Mouse (Mus musculus) stomach, embryonic 15.5 days (tissue): ENCODE results near the gene Rbms1. TPM values are rescaled to one million over a fixed set of nuclear protein-coding genes. Genes with fewer than 3 reads are reported as not detected.

Source experiments
- ATAC-seq: fragments of 200-750 bp; cut with Nextera tagmentation; 2 replicates; pipeline ENCODE4 v1.8.0; 2017; ENCODE audit warnings: low read depth, moderate number of reproducible peaks, moderate TSS enrichment; ENCODE audit not compliant: insufficient read depth, low FRiP score
- H3K27ac ChIP-seq: fragments of 300-500 bp; sonication (generic); 2 replicates; pipeline ENCODE4 v1.5.1; 2015; ENCODE audit warnings: mild to moderate bottlenecking, inconsistent platforms
- H3K27me3 ChIP-seq: fragments of 300-500 bp; sonication (generic); replicated peaks from 2 replicates; pipeline ENCODE4 v1.6.1; 2015; ENCODE audit warnings: inconsistent platforms
- H3K36me3 ChIP-seq: fragments of 300-500 bp; sonication (generic); 2 replicates; pipeline ENCODE4 v1.6.1; 2015; ENCODE audit warnings: inconsistent platforms
- H3K4me1 ChIP-seq: fragments of 300-500 bp; sonication (generic); 2 replicates; pipeline ENCODE4 v1.6.1; 2015; ENCODE audit warnings: inconsistent platforms
- H3K4me2 ChIP-seq: fragments of 300-500 bp; sonication (generic); 2 replicates; pipeline ENCODE4 v1.6.1; 2015; ENCODE audit warnings: mild to moderate bottlenecking, inconsistent platforms
- H3K4me3 ChIP-seq: fragments of 300-500 bp; sonication (generic); replicated peaks from 2 replicates; pipeline ENCODE4 v1.5.1; 2015; ENCODE audit warnings: inconsistent platforms
- H3K9ac ChIP-seq: fragments of 300-500 bp; sonication (generic); 2 replicates; pipeline ENCODE4 v1.6.1; 2015; ENCODE audit warnings: inconsistent platforms
- H3K9me3 ChIP-seq: fragments of 300-500 bp; sonication (generic); 2 replicates; pipeline ENCODE4 v1.6.1; 2016; ENCODE audit warnings: inconsistent platforms
- WGBS: fragments of 180-500 bp; shearing (Covaris S2); methylation state at CpG from one replicate; pipeline ENCODE4 v1.1.7; 2015; 5-methylcytosine and 5-hydroxymethylcytosine counted together
- polyA plus RNA-seq: library from polyadenylated mRNA; unstranded; fragments of >200 nt; fragmentation: Nextera tagmentation; extraction: Ambion mirVana; gene quantifications from 2 replicates; pipeline ENCODE4 v1.2.1, GENCODE M21; 2015

Rbms1 gene
- polyA plus RNA-seq, 1 experiment from 2014 or later = 130 TPM

- Histone ChIP-seq H3K4me3 (no peak overlapping the region), H3K9ac (no peak overlapping the region), H3K27ac (peak overlapping the region; percentile 4; the same call in 1 of the 2 replicates), H3K4me2 (no peak overlapping the region), H3K4me1 (peaks cover 14% of the 10 kb centered on the region), H3K27me3 (no peaks in the 10 kb centered on the region), H3K36me3 (no peaks in the 10 kb centered on the region), H3K9me3 (no peaks in the 10 kb centered on the region)
- WGBS = 60% methylated on average over 3 of the region's 3 CpGs
- ATAC-seq = no peak
These were observed 49.7 kb downstream of the Rbms1 start for GRCm38 (mm10) chr2:60913281-60913680.

- H3K27ac ChIP-seq = no peak overlapping the region
These were observed 51.3 kb downstream of the Rbms1 start for GRCm38 (mm10) chr2:60911716-60912115.

GRCm38 (mm10) chr2:60910820-60911219 lies 52.2 kb downstream of the Rbms1 start:
- Histone ChIP-seq H3K9ac (no peak overlapping the region), H3K27me3 (no peaks in the 10 kb centered on the region), H3K4me3 (no peak overlapping the region), H3K9me3 (no peaks in the 10 kb centered on the region), H3K36me3 (no peaks in the 10 kb centered on the region), H3K4me2 (no peak overlapping the region), H3K27ac (no peak overlapping the region), H3K4me1 (peaks cover 14% of the 10 kb centered on the region)
- 37% methylated on average over 6 of the region's 6 CpGs for WGBS
- ATAC-seq = peak; percentile 43; the same call in 1 of the 2 replicates

More at GRCm38 (mm10) chr2:60911716-60912115, 51.3 kb downstream of the Rbms1 start:
- Histone ChIP-seq H3K36me3 (no peaks in the 10 kb centered on the region), H3K27me3 (no peaks in the 10 kb centered on the region), H3K9ac (no peak overlapping the region), H3K9me3 (no peaks in the 10 kb centered on the region), H3K4me3 (no peak overlapping the region), H3K4me2 (no peak overlapping the region), H3K4me1 (peaks cover 14% of the 10 kb centered on the region)
- 63% methylated on average over 8 of the region's 8 CpGs for WGBS
- ATAC-seq = no peak

DNA sequence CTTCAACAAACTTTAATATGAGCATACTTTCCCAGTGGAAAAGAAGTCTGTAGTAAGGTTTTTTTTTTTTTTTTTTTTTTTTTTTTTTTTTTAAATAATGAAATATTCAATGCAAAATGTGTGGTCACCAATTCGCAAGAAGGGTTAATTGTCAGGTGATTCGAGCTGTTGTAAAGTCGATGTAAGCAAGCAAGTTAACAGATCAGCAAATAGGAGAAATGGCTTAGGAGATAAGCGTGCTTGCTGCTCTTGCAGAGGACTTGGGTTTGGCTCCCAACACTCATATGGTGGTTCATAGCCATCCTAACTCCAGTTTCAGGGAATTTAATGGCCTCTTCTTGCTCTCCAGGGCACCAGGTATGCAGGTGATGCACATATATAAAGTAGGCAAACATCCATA lies 54.4 kb downstream of the Rbms1 start:
- H3K4me3 ChIP-seq = no peak overlapping the region
- no peaks in the 10 kb centered on the region for H3K36me3 ChIP-seq
- H3K9me3 ChIP-seq = no peaks in the 10 kb centered on the region
- 58% methylated on average over 4 of the region's 4 CpGs for WGBS
- H3K9ac ChIP-seq = no peak overlapping the region
- no peak for ATAC-seq
- no peak overlapping the region for H3K27ac ChIP-seq
- H3K4me1 ChIP-seq = peaks cover 17% of the 10 kb centered on the region
- no peak overlapping the region for H3K4me2 ChIP-seq
- H3K27me3 ChIP-seq = no peaks in the 10 kb centered on the region

DNA sequence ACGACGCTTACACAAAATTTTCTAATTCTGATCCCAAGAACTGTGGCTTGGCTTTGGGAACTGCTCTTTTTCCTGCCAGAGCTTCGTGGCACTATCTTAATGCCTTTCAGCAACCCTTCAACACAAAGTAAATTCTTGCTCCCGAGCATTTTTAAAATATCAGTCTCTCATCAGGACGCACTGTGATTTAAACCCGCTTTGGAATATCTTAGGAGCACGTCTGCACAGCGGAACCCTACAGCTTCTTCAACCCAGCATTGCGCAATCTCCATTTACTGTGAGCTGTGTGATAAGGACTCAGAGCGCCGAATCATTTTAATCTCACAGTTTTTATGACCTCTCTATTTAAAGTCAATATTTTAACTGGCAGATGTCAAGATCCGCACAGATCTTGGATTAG lies 54.9 kb downstream of the Rbms1 start:
- no peak for ATAC-seq
- Histone ChIP-seq H3K27me3 (no peaks in the 10 kb centered on the region), H3K36me3 (no peaks in the 10 kb centered on the region), H3K9ac (no peak overlapping the region), H3K9me3 (no peaks in the 10 kb centered on the region), H3K27ac (no peak overlapping the region), H3K4me1 (peaks cover 12% of the 10 kb centered on the region), H3K4me3 (no peak overlapping the region), H3K4me2 (no peak overlapping the region)
- 71% methylated on average over 12 of the region's 12 CpGs for WGBS

- Histone ChIP-seq H3K27me3 (no peaks in the 10 kb centered on the region), H3K9me3 (no peaks in the 10 kb centered on the region), H3K4me3 (no peak overlapping the region), H3K4me1 (peaks cover 9% of the 10 kb centered on the region; the same call in 1 of the 2 replicates), H3K27ac (peak overlapping the region; percentile 55), H3K36me3 (no peaks in the 10 kb centered on the region), H3K4me2 (no peak overlapping the region), H3K9ac (no peak overlapping the region)
- 7% methylated on average over 3 of the region's 3 CpGs for WGBS
- no peak for ATAC-seq
These were observed 57.7 kb downstream of the Rbms1 start for GRCm38 (mm10) chr2:60905283-60905682.

DNA sequence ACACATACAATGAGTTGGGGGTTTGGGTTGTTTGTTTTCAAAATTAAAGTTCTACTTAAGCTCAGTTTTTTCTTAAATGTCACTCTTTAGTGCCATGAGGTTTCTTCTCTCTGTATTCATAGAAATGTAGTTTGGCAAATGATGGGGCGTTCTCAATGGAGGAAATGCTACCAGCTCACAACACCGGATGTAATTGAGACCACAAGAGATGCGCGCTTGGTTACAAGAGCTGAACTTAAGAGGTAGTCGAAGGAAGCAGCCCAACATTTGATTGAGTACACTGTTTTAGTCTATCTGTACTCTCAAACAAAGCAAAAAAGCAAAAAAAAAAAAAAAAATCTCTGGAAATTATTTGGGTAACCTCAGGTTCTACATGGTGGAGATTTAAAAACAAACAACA lies 58.9 kb downstream of the Rbms1 start:
- Histone ChIP-seq H3K4me2 (no peak overlapping the region), H3K4me3 (no peak overlapping the region), H3K27ac (no peak overlapping the region), H3K36me3 (no peaks in the 10 kb centered on the region), H3K9me3 (no peaks in the 10 kb centered on the region), H3K27me3 (no peaks in the 10 kb centered on the region), H3K9ac (no peak overlapping the region), H3K4me1 (peaks cover 9% of the 10 kb centered on the region; the same call in 1 of the 2 replicates)
- ATAC-seq = no peak
- 86% methylated on average over 5 of the region's 5 CpGs for WGBS

- H3K4me3 ChIP-seq = no peak overlapping the region
- 63% methylated on average over 7 of the region's 7 CpGs for WGBS
- no peak for ATAC-seq
- no peaks in the 10 kb centered on the region for H3K36me3 ChIP-seq
- H3K4me2 ChIP-seq = no peak overlapping the region
- H3K9ac ChIP-seq = no peak overlapping the region
- H3K27ac ChIP-seq = no peak overlapping the region
- no peaks in the 10 kb centered on the region for H3K9me3 ChIP-seq
- H3K4me1 ChIP-seq = peaks cover 9% of the 10 kb centered on the region; the same call in 1 of the 2 replicates
- H3K27me3 ChIP-seq = no peaks in the 10 kb centered on the region
These were observed 59.5 kb downstream of the Rbms1 start for GRCm38 (mm10) chr2:60903535-60903934.

GRCm38 (mm10) chr2:60902446-60903137 lies 60.4 kb downstream of the Rbms1 start:
- Histone ChIP-seq H3K4me1 (peaks cover 9% of the 10 kb centered on the region; the same call in 1 of the 2 replicates), H3K9me3 (no peaks in the 10 kb centered on the region), H3K4me3 (no peak overlapping the region), H3K36me3 (no peaks in the 10 kb centered on the region), H3K4me2 (no peak overlapping the region), H3K9ac (no peak overlapping the region), H3K27me3 (no peaks in the 10 kb centered on the region), H3K27ac (no peak overlapping the region)
- no peak for ATAC-seq
- 34% methylated on average over 6 of the region's 6 CpGs for WGBS

DNA sequence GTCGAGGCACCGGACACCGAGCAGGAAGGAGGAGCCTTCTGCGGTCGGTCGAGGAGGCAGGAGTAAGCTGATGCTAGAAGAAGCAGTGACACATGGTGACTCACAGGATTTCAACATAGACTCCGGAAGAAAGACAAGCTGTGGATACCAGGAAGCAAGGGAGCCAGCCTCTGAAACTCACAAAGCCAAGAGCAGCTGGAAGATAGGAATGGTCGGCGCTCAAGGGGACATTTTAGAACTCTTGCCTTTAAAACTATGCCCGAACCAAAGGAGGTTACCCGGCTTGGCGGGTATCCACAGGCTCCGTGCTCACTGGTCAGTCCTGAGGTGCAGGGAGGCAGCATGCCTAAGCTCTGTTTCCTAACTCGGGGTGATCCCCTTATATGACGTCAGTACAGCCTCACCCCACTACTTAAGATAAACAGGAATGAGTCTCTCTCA lies 61.5 kb downstream of the Rbms1 start:
- no peaks in the 10 kb centered on the region for H3K36me3 ChIP-seq
- no peak; the same call in 1 of the 2 replicates for ATAC-seq
- H3K9ac ChIP-seq = no peak overlapping the region
- WGBS = 64% methylated on average over 15 of the region's 15 CpGs
- H3K4me1 ChIP-seq = peaks cover 9% of the 10 kb centered on the region; the same call in 1 of the 2 replicates
- no peaks in the 10 kb centered on the region for H3K9me3 ChIP-seq
- H3K4me2 ChIP-seq = no peak overlapping the region
- H3K27ac ChIP-seq = peak overlapping the region; percentile 78
- H3K27me3 ChIP-seq = no peaks in the 10 kb centered on the region
- H3K4me3 ChIP-seq = no peak overlapping the region

DNA sequence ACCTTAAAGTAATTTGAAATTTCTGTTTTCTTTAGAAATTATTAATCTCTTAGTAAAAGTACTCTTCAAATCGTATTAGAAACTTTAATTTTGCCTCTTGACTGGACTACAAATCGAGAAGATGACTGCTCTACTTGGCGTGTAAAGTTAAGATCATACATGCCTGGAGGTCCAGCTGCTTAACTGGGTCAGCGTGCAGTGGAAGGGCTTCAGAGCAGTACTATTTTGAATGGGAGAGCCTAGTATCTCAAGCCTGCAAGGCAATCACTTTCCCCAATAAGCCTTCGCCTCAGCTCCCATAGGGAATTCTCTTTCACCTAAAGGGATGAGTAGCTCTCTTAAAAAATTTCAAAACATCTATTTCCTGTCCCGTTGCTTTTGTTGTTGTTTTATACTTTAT lies 62.0 kb downstream of the Rbms1 start:
- H3K9ac ChIP-seq = no peak overlapping the region
- H3K27ac ChIP-seq = no peak overlapping the region
- no peaks in the 10 kb centered on the region for H3K27me3 ChIP-seq
- H3K9me3 ChIP-seq = no peaks in the 10 kb centered on the region
- H3K4me1 ChIP-seq = peaks cover 9% of the 10 kb centered on the region; the same call in 1 of the 2 replicates
- no peak overlapping the region for H3K4me2 ChIP-seq
- 80% methylated on average over 6 of the region's 6 CpGs for WGBS
- H3K36me3 ChIP-seq = no peaks in the 10 kb centered on the region
- no peak overlapping the region for H3K4me3 ChIP-seq
- no peak for ATAC-seq

- WGBS = 56% methylated on average over 1 of the region's 1 CpGs
- Histone ChIP-seq H3K9ac (no peak overlapping the region), H3K36me3 (no peaks in the 10 kb centered on the region), H3K4me1 (peaks cover 3% of the 10 kb centered on the region; the same call in 1 of the 2 replicates), H3K27ac (no peak overlapping the region), H3K9me3 (no peaks in the 10 kb centered on the region), H3K4me3 (no peak overlapping the region), H3K27me3 (no peaks in the 10 kb centered on the region), H3K4me2 (no peak overlapping the region)
- no peak for ATAC-seq
These were observed 70.0 kb downstream of the Rbms1 start for GRCm38 (mm10) chr2:60893042-60893441.
